Mouse (Mus musculus): ENCODE results near the gene Prmt7.

- no peak for TF ChIP-seq ZC3H11A (IDR thresholded peaks at IDR 0.05; ENCODE audit: borderline replicate concordance, low read depth, low read length)
- TF ChIP-seq CHD2 (IDR thresholded peaks at IDR 0.05; ENCODE audit: low read depth, low read length) = no peak
- no peak for TF ChIP-seq MAFK (IDR thresholded peaks at IDR 0.05; ENCODE audit: insufficient read depth, low read depth, low read length)
- no peak for TF ChIP-seq HCFC1 (IDR thresholded peaks at IDR 0.05; ENCODE audit: borderline replicate concordance, insufficient read depth, low read length)
These were observed 19.1 kb upstream of the Prmt7 start for GRCm38 (mm10) chr8:106191639-106192038.

Measured in ES-E14 (cell line).